Mouse (Mus musculus): ENCODE data around the gene Plxnd1.

DNA sequence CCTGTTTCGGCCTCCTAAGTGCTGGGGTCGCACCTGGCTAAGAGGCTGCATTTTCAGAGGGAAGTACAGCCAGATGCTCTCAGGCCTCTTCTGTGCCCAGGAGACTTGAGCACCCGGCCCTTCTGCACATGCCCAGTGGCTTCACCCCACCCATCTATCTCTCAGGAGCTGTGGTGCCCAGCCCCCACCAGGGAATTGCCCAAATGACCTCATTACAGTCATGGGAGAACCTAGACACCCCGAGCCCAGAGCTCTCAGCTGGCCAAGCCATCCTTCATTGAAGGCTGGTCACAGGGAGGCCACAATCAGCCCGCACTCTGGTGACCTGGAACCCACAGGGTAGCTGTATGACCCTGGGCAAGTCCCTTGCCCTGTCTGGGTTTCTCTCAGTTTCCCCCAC, 5.8 kb downstream of the Plxnd1 start:
- TF ChIP-seq POLR2A (IDR thresholded peaks at IDR 0.05; ENCODE audit: low read depth, low read length) (no peak), CTCF (conservative IDR thresholded peaks at IDR 0.05; ENCODE audit: insufficient read depth, insufficient read length, low read depth, low read length) (no peak)
